21 mouse cellular contexts compared by ENCODE assay signal in genomic region chr12:101301872-101302271, GRCm38 (mm10).
DNase-seq lines count a peak whose midpoint lies in the region; ATAC-seq lines count a peak whose summit lies in the region.
"Had no signal": no experiment of that assay in that cellular context is flagged by ENCODE, and none has a peak within 500 bp of the region (broad histone marks: within the 10 kb centered on the region; RNA-seq: fewer than 3 reads in every experiment).

No protein-coding gene starts in this region.

- no peaks in the 10 kb centered on the region for H3K9me3 ChIP-seq in kidney, embryonic 16.5 days (ENCODE audit: low read length)
- H3K9me3 ChIP-seq: embryonic facial prominence, embryonic 13.5 days; embryonic facial prominence, embryonic 15.5 days; forebrain, embryonic 10.5 days; forebrain, embryonic 12.5 days had no signal

- H3K4me2 ChIP-seq in kidney, embryonic 16.5 days (replicated peaks; ENCODE audit: low read depth, low read length), result no peak overlapping the region
- H3K4me2 ChIP-seq: embryonic facial prominence, embryonic 13.5 days; embryonic facial prominence, embryonic 15.5 days; forebrain, embryonic 12.5 days had no signal

- peak; percentile 74; the same call in 1 of the 2 replicates for ATAC-seq in kidney, embryonic 16.5 days (ENCODE audit: low FRiP score, low TSS enrichment)
- ATAC-seq: forebrain, embryonic 14.5 days; forebrain, embryonic 16.5 days had no signal

- peak; percentile 5 for DNase-seq in kidney, adult 9 months
- DNase-seq in kidney, postnatal 36 days, result no peak
- no peak for DNase-seq in kidney, adult 18-20 months
- DNase-seq: adrenal gland, adult 2 months; adrenal gland, postnatal 10 days; adrenal gland, postnatal 25 days; cerebellum, adult 11 months; cerebellum, adult 18-20 months; cerebellum, adult 8-10 months; cerebellum, adult 9-11 months; cerebellum, postnatal 14 days; cerebellum, postnatal 36 days; embryo, embryonic 11 days had no signal

- H3K27me3 ChIP-seq in kidney, embryonic 16.5 days (ENCODE audit: insufficient read depth, low read length), result no peaks in the 10 kb centered on the region
- H3K27me3 ChIP-seq: embryonic facial prominence, embryonic 13.5 days; embryonic facial prominence, embryonic 15.5 days; forebrain, embryonic 12.5 days had no signal

- no peak overlapping the region for H3K4me3 ChIP-seq in kidney, embryonic 16.5 days (ENCODE audit: low read length)
- H3K4me3 ChIP-seq: embryonic facial prominence, embryonic 13.5 days; embryonic facial prominence, embryonic 15.5 days; erythroblast, embryonic 14.5 days; forebrain, embryonic 10.5 days; forebrain, embryonic 12.5 days had no signal

- no peaks in the 10 kb centered on the region for H3K36me3 ChIP-seq in kidney, embryonic 16.5 days (ENCODE audit: insufficient read depth, low read length)
- H3K36me3 ChIP-seq: embryonic facial prominence, embryonic 13.5 days; embryonic facial prominence, embryonic 15.5 days; forebrain, embryonic 10.5 days; forebrain, embryonic 12.5 days had no signal

- H3K4me1 ChIP-seq in kidney, embryonic 16.5 days (ENCODE audit: insufficient read depth, low read length), result no peaks in the 10 kb centered on the region
- H3K4me1 ChIP-seq: embryonic facial prominence, embryonic 13.5 days; embryonic facial prominence, embryonic 15.5 days; forebrain, embryonic 10.5 days; forebrain, embryonic 12.5 days had no signal

- no peak overlapping the region for H3K9ac ChIP-seq in kidney, embryonic 16.5 days (replicated peaks; ENCODE audit: low read length)
- H3K9ac ChIP-seq: embryonic facial prominence, embryonic 13.5 days; embryonic facial prominence, embryonic 15.5 days; forebrain, embryonic 12.5 days had no signal

- 74% methylated on average over 3 of the region's 3 CpGs for WGBS in kidney, embryonic 16.5 days

- no peak overlapping the region for H3K27ac ChIP-seq in kidney, embryonic 16.5 days (ENCODE audit: low read length)
- H3K27ac ChIP-seq: embryonic facial prominence, embryonic 13.5 days; embryonic facial prominence, embryonic 15.5 days; forebrain, embryonic 10.5 days; forebrain, embryonic 12.5 days had no signal
